Mouse (Mus musculus) liver, embryonic 13.5 days (tissue): Measurements from ENCODE around the gene Socs4. TPM values are rescaled to one million over a fixed set of nuclear protein-coding genes. Genes with fewer than 3 reads are reported as not detected.

ENCODE experiments used
- ATAC-seq: fragments of 200-750 bp; cut with Nextera tagmentation; 2 replicates; pipeline ENCODE4 v1.8.0; 2017; ENCODE audit warnings: low read depth, mild to moderate bottlenecking, moderate number of reproducible peaks, moderate library complexity
- DNase-seq: peaks from one replicate; pipeline ENCODE4 v3.0.0; 2022
- H3K27ac ChIP-seq: fragments of 300-500 bp; sonication (generic); 2 replicates; pipeline ENCODE4 v1.5.1; 2015; ENCODE audit warnings: moderate library complexity, mild to moderate bottlenecking, inconsistent platforms
- H3K27me3 ChIP-seq: fragments of 300-500 bp; sonication (generic); 2 replicates; pipeline ENCODE4 v1.6.1; 2015; ENCODE audit warnings: mild to moderate bottlenecking, inconsistent platforms
- H3K36me3 ChIP-seq: fragments of 300-500 bp; sonication (generic); 2 replicates; pipeline ENCODE4 v1.6.1; 2015; ENCODE audit warnings: mild to moderate bottlenecking, inconsistent platforms
- H3K4me1 ChIP-seq: fragments of 300-500 bp; sonication (generic); replicated peaks from 2 replicates; pipeline ENCODE4 v1.6.1; 2015; ENCODE audit warnings: inconsistent platforms
- H3K4me2 ChIP-seq: fragments of 300-500 bp; sonication (generic); 2 replicates; pipeline ENCODE4 v1.6.1; 2015; ENCODE audit warnings: inconsistent platforms, mild to moderate bottlenecking, moderate library complexity
- H3K4me3 ChIP-seq: fragments of 300-500 bp; sonication (generic); replicated peaks from 2 replicates; pipeline ENCODE4 v1.5.1; 2015; ENCODE audit warnings: mild to moderate bottlenecking, inconsistent platforms
- H3K9ac ChIP-seq: fragments of 300-500 bp; sonication (generic); 2 replicates; pipeline ENCODE4 v1.6.1; 2015; ENCODE audit warnings: mild to moderate bottlenecking, inconsistent platforms
- H3K9me3 ChIP-seq: fragments of 300-500 bp; sonication (generic); replicated peaks from 2 replicates; pipeline ENCODE4 v1.6.1; 2016; ENCODE audit warnings: inconsistent platforms
- WGBS: fragments of 180-500 bp; shearing (Covaris S2); methylation state at CpG from one replicate; pipeline ENCODE4 v1.1.7; 2015; ENCODE audit not compliant: insufficient replicate concordance; 5-methylcytosine and 5-hydroxymethylcytosine counted together
- polyA plus RNA-seq: library from polyadenylated mRNA; unstranded; fragments of >200 nt; fragmentation: Nextera tagmentation; extraction: Ambion mirVana; gene quantifications from 2 replicates; pipeline ENCODE4 v1.2.1, GENCODE M21; 2015

Gene Socs4
- 2.3 and 2.7 TPM in 2 replicates for polyA plus RNA-seq

DNA sequence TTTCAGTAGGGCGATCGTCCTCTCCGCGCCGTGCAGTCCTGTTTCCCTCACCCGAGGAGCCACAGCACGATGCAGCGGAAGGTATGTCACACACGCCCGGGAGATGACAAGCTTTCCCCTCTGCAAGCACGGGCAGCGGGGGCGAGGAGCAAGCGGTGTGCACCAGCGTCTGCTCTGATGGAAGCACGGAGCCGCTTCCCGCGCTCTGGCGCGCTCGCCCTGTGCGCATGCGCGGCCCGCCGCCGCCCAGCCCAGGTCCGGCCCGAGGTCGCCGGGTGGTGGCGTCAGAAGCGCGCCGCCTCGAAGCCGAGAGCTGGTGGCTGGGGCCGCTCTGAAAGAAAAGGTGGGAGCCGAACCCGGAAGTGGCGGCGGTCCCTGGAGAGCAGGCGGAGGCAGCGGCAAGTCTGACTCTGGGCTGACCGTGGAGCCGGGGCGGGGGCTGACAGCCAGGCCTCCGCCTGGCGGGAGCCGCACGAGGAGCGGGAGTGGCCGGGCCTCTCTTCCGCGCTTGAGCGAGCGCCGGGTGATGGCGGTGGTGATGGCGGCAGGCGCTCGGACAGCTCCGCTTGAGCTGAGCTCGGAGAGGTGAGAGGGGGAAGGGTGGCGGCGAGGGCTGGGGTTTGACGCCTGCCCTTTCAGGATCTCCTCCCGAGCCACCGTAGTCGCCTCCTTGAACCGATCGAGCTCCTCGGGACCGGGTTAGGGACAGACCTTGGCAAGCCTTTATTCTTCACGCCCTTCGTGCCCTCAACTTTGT, at the start of gene Socs4, which contains the start of gene Wdhd1:
Gene Socs4 (plus strand): TSS at position 295 of the 757 bp plus-strand sequence.
Gene Wdhd1 (minus strand): TSS at position 221 of the 757 bp plus-strand sequence.
- Histone ChIP-seq H3K9me3 (no peaks in the 10 kb centered on the region), H3K27ac (peak within 1 kb of the TSS; percentile 97), H3K4me3 (peak within 1 kb of the TSS; percentile 84), H3K36me3 (peaks cover 39% of the 10 kb centered on the region), H3K27me3 (no peaks in the 10 kb centered on the region), H3K4me1 (peaks cover 20% of the 10 kb centered on the region), H3K4me2 (peak within 1 kb of the TSS; percentile 71), H3K9ac (peak within 1 kb of the TSS; percentile 90)
- DNase-seq (peak; percentile 94), ATAC-seq (peak; percentile 93)
- WGBS, result under 1% methylated on average over 75 of the region's 77 CpGs

DNA sequence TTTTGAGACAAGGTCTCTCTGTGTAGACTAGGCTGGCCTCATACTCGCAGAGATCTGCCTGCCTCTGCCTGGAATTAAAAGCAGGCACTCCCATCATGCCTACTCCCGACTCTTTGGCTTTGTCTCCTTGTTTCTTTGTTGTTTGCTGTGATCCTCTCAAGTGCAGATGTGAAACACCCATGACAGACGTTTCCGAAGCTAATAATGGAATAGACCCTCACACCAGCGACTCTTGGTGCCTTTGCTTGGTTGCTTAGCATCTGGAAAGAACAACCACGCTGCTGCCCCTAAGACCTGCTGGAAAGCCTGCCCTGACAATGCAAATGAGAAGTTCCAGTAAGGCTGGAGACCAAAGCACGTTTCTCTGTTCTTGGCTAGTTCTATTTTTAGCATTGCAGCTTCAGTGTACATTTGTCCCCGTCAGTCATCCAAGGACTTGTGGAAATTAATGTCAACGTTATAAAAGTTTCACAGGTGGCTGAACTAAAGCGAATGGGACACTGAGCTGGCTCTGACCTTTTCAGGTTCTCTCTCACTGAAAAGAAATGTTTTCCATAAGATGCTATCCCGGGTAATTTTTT, 46.8 kb upstream of the Socs4 start:
- Histone ChIP-seq H3K9me3 (no peaks in the 10 kb centered on the region), H3K27me3 (peaks cover 5% of the 10 kb centered on the region; the same call in 1 of the 2 replicates), H3K36me3 (no peaks in the 10 kb centered on the region), H3K4me1 (peaks cover 27% of the 10 kb centered on the region), H3K4me3 (no peak overlapping the region), H3K27ac (no peak overlapping the region), H3K4me2 (no peak overlapping the region), H3K9ac (no peak overlapping the region)
- WGBS, result 50% methylated on average over 11 of the region's 11 CpGs
- no peak for DNase-seq
- no peak for ATAC-seq

DNA sequence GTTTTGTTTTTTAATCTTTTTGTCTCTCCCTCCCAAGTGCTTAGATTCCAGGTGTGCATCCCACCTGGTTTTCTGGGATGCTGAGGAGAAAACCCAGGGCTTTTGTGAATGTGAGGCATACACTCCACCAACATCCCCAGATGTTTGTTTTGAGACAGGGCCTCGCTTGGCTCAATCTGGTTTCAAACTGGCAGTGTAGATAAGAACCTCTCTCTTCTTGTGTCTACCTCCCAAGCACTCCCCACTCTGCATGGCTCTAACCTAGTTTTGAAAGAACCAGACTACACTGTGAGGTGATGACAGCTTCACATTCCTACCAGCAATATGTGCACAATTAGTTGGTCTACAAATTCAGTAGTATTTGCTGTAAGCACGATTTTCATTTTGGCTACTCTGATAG, 43.1 kb upstream of the Socs4 start:
- peaks cover 5% of the 10 kb centered on the region; the same call in 1 of the 2 replicates for H3K27me3 ChIP-seq
- H3K27ac ChIP-seq, result peak overlapping the region; percentile 63
- H3K36me3 ChIP-seq, result no peaks in the 10 kb centered on the region; the same call in 1 of the 2 replicates
- H3K4me2 ChIP-seq, result peak overlapping the region; percentile 1; the same call in 1 of the 2 replicates
- WGBS, result 32% methylated on average over 2 of the region's 2 CpGs
- H3K4me1 ChIP-seq, result peaks cover 31% of the 10 kb centered on the region
- peak; percentile 93 for ATAC-seq
- H3K9ac ChIP-seq, result peak overlapping the region; percentile 8; the same call in 1 of the 2 replicates
- H3K4me3 ChIP-seq, result no peak overlapping the region
- H3K9me3 ChIP-seq, result peaks cover 6% of the 10 kb centered on the region; the same call in 1 of the 2 replicates
- peak; percentile 53 for DNase-seq

DNA sequence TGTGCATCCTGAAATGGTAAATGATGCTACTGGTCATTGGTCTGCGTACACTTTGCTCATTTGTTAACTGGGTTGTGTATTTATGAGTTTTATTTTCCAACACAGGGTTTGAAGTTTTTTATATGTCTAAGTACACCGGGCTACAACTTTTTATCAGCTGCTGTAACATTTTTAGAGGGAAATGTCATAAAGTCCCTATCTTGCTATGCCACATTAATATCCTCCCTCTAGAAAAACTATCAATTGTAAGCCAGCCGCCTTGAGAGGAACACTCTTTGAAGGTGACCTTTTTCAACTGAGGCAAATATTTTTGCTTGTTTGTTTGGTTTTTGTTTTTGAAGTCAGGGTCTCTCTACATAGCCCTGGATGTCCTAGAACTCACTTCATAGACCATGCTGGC, 42.7 kb upstream of the Socs4 start:
- Histone ChIP-seq H3K27me3 (peaks cover 5% of the 10 kb centered on the region; the same call in 1 of the 2 replicates), H3K9me3 (peaks cover 6% of the 10 kb centered on the region; the same call in 1 of the 2 replicates), H3K36me3 (no peaks in the 10 kb centered on the region; the same call in 1 of the 2 replicates), H3K4me1 (peaks cover 31% of the 10 kb centered on the region), H3K27ac (peak overlapping the region; percentile 63; the same call in 1 of the 2 replicates), H3K4me2 (peak overlapping the region; percentile 1; the same call in 1 of the 2 replicates), H3K9ac (no peak overlapping the region), H3K4me3 (no peak overlapping the region)
- peak; percentile 65 for ATAC-seq
- WGBS, result 49% methylated on average over 3 of the region's 3 CpGs
- no peak for DNase-seq

DNA sequence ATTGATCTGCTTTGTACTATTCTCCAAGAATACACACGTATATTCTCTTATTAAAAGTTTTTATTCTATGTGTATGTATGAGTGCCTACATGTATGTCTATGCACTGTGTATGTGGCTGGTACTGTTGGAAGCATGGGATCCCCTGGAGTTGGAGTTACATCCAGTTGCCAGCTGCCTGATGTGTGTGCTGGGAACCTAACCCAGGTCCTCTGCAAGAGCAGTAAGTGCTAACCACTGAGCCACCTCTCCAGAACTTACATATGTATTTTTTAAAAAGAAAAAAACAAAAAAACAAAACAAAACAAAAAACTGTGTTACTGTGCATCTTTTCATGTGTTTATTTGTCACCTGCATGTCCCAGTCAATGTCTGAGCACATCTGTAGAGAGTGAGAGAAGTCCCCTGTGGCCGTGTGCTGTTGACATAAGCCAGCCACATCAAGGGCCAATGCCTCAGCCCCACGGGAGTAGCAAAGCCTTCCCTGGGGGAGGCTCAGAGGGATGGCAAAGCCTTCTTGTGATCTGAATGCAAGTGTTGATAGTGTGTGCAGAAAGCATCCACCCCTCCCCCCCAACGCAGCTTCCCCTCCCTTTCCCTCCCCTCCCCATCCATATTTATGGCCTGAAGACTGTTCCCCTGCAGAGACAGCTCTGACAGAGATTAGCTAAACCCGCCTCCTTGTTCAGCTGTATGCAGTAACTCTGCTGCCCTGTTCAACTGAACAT, 42.0 kb upstream of the Socs4 start:
- H3K27ac ChIP-seq, result no peak overlapping the region
- H3K4me2 ChIP-seq, result 0 out of 2 replicates have a peak overlapping the region, but pooled peaks have one; percentile 1
- peaks cover 6% of the 10 kb centered on the region; the same call in 1 of the 2 replicates for H3K9me3 ChIP-seq
- H3K4me1 ChIP-seq, result peaks cover 36% of the 10 kb centered on the region
- DNase-seq, result no peak
- peaks cover 5% of the 10 kb centered on the region; the same call in 1 of the 2 replicates for H3K27me3 ChIP-seq
- 69% methylated on average over 5 of the region's 5 CpGs for WGBS
- H3K36me3 ChIP-seq, result peaks cover 4% of the 10 kb centered on the region; the same call in 1 of the 2 replicates
- no peak overlapping the region for H3K4me3 ChIP-seq
- no peak for ATAC-seq
- no peak overlapping the region for H3K9ac ChIP-seq

DNA sequence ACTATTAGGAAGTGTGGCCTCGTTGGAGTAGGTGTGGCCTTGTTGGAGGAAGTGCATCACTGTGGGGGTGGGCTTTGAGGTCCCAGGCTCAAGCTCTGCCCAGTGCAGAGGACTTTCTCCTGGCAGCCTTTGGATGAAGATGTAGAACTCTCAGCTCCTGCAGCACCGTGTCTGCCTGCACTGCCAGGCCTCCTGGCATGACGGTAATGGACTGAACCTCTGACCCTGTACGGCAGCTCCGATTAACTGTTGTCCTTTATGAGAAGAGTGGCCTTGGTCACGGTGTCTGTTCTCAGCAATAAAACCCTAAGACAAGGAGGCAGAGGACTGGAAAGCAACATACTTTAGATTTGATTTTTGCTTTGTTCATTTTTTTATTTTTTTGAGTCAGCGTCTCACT, 40.2 kb upstream of the Socs4 start:
- Histone ChIP-seq H3K9me3 (peaks cover 6% of the 10 kb centered on the region; the same call in 1 of the 2 replicates), H3K4me3 (no peak overlapping the region), H3K36me3 (peaks cover 14% of the 10 kb centered on the region), H3K27me3 (no peaks in the 10 kb centered on the region), H3K27ac (no peak overlapping the region), H3K9ac (no peak overlapping the region), H3K4me1 (peaks cover 54% of the 10 kb centered on the region), H3K4me2 (no peak overlapping the region)
- DNase-seq (no peak), ATAC-seq (no peak)
- 86% methylated on average over 7 of the region's 7 CpGs for WGBS

DNA sequence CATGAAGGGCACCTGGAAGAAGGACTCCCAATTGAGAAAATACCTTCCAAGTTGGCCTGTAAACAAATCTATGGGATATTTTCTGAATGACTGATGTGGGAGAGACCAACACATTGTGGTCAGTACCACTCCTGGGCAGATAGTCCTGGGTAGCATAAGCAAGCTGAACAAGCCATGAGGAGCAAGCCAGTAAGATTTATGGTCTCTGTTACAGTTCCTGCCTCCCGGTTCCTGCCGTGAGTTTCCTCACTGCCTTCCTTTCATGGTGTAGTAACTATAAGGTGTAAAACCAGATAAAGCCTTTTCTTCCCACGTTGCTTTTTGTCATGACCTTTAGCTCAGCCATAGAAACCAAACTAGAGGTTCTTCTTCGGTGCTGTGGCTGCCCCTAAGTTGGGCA, 39.4 kb upstream of the Socs4 start:
- WGBS, result 73% methylated on average over 4 of the region's 4 CpGs
- peaks cover 21% of the 10 kb centered on the region for H3K36me3 ChIP-seq
- no peaks in the 10 kb centered on the region for H3K27me3 ChIP-seq
- no peak overlapping the region for H3K4me3 ChIP-seq
- peaks cover 60% of the 10 kb centered on the region for H3K4me1 ChIP-seq
- H3K27ac ChIP-seq, result peak overlapping the region; percentile 18; the same call in 1 of the 2 replicates
- H3K4me2 ChIP-seq, result no peak overlapping the region
- no peak overlapping the region for H3K9ac ChIP-seq
- DNase-seq (no peak), ATAC-seq (no peak)
- H3K9me3 ChIP-seq, result peaks cover 6% of the 10 kb centered on the region; the same call in 1 of the 2 replicates

DNA sequence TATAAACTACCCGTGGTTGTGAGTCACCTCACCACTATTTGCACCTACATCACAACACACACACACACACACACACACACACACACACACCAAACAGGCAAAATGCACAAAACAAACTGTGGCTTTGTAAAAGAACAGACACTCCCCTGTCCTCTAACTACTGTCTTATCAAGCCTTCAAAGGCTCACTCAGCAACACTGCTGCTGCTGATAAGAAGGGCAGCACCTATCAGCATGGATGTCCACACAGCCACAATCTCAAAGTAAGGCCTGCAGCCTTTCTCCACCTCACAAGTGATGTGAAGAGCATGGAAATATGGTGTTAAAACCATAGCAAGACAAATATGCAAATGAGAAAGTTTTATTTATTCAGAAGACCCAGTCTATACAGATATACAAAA, 36.1 kb upstream of the Socs4 start:
- peak overlapping the region; percentile 96 for H3K27ac ChIP-seq

DNA sequence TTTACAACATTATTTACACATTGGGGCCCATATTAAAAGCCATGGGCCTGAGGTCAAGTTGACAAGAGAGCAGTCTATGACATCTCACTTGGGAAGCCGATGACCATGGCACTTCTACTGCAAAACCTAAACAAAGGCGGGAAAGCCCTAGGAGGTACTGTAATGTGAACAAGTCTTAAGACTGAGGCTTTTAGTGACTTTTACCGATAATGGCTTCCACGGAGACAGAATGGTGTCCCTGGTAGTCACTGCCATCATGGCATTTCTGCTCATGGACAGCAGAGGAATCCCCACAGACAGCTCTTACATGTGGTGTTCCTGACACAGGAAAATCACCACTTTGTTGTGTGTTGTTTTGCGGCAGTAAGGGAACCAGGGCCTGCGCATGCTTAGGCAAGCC, 35.7 kb upstream of the Socs4 start:
- no peak overlapping the region for H3K4me3 ChIP-seq
- peaks cover 58% of the 10 kb centered on the region for H3K36me3 ChIP-seq
- H3K4me2 ChIP-seq, result peak overlapping the region; percentile 55
- no peaks in the 10 kb centered on the region for H3K9me3 ChIP-seq
- WGBS, result 72% methylated on average over 6 of the region's 6 CpGs
- peaks cover 41% of the 10 kb centered on the region for H3K4me1 ChIP-seq
- H3K27ac ChIP-seq, result peak overlapping the region; percentile 96
- DNase-seq (no peak), ATAC-seq (peak; percentile 35)
- H3K27me3 ChIP-seq, result no peaks in the 10 kb centered on the region
- H3K9ac ChIP-seq, result peak overlapping the region; percentile 51; the same call in 1 of the 2 replicates

More for the DNA sequence above, 36.1 kb upstream of the Socs4 start:
- Histone ChIP-seq H3K36me3 (peaks cover 54% of the 10 kb centered on the region), H3K9ac (peak overlapping the region; percentile 52), H3K9me3 (0 out of 2 replicates have a peak, but pooled peaks cover under 1% of the 10 kb centered on the region), H3K4me1 (peaks cover 41% of the 10 kb centered on the region), H3K27me3 (no peaks in the 10 kb centered on the region), H3K4me3 (no peak overlapping the region), H3K4me2 (peak overlapping the region; percentile 55)
- DNase-seq, result peak; percentile 84
- WGBS, result 23% methylated on average over 1 of the region's 1 CpGs
- peak; percentile 100 for ATAC-seq

DNA sequence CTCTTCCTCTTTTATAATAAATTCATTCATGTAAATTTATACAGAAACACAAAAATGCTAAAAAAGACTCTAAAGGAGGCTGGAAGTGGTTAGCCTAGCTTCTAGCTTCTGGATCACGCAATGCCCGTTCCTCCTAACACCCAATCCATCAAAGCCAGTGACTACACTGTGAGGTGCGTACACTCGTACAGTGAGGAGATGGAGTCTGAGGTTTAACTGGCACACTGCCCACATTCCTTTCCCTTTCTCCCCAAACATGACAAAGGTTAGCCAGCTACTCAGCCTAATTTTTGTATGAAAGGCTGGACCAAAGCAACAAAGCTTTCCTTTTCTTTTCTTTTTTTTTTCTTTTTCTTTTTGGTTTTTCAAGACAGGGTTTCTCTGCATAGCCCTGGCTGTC, 34.0 kb upstream of the Socs4 start:
- 81% methylated on average over 4 of the region's 4 CpGs for WGBS
- no peak overlapping the region for H3K4me2 ChIP-seq
- ATAC-seq, result no peak
- H3K4me1 ChIP-seq, result peaks cover 41% of the 10 kb centered on the region
- no peak overlapping the region for H3K9ac ChIP-seq
- no peak overlapping the region for H3K4me3 ChIP-seq
- H3K9me3 ChIP-seq, result no peaks in the 10 kb centered on the region
- H3K27ac ChIP-seq, result peak overlapping the region; percentile 69
- H3K36me3 ChIP-seq, result peaks cover 75% of the 10 kb centered on the region
- no peaks in the 10 kb centered on the region for H3K27me3 ChIP-seq
- DNase-seq, result no peak

DNA sequence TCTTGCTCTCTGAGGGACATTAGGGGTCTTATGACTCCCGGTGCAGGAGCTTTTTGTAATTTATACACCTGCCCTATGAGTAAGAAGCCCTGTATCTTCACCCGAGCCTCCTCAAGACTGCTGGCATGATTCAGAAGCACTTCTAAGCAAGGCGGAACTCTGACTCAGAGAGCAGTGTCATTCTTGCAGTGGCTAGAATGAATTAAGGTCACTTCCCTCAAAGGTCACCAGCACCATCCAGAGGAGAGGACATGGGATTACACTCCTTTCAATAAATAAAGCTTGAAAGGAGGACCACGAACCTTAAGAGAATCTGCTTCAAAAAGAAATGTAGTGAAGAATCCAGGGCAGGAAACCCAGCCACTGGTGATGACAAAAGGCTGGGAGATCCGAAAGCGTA, 26.9 kb upstream of the Socs4 start:
- H3K36me3 ChIP-seq, result peaks cover 89% of the 10 kb centered on the region
- no peak overlapping the region for H3K4me2 ChIP-seq
- 89% methylated on average over 6 of the region's 6 CpGs for WGBS
- H3K27me3 ChIP-seq, result no peaks in the 10 kb centered on the region
- H3K4me1 ChIP-seq, result no peaks in the 10 kb centered on the region
- no peaks in the 10 kb centered on the region for H3K9me3 ChIP-seq
- H3K27ac ChIP-seq, result no peak overlapping the region
- ATAC-seq (no peak), DNase-seq (no peak)
- no peak overlapping the region for H3K9ac ChIP-seq
- H3K4me3 ChIP-seq, result no peak overlapping the region
